Mouse (Mus musculus) bone marrow macrophage, adult 2 months (primary cell): ENCODE data around the gene Tmeff1. TPM values are rescaled to one million over a fixed set of nuclear protein-coding genes. Genes with fewer than 3 reads are reported as not detected.

ENCODE experiments used
- H3K27ac ChIP-seq: 2 replicates; pipeline ENCODE4 v1.5.1; 2012; ENCODE audit warnings: low read depth, low read length; ENCODE audit not compliant: insufficient read depth
- H3K4me1 ChIP-seq: 2 replicates; pipeline ENCODE4 v1.6.1; 2012; ENCODE audit warnings: low read length; ENCODE audit not compliant: control insufficient read depth, insufficient read depth
- H3K4me3 ChIP-seq: 2 replicates; pipeline ENCODE4 v1.5.1; 2012; ENCODE audit warnings: mild to moderate bottlenecking, low read length, moderate library complexity; ENCODE audit not compliant: insufficient read depth
- CTCF ChIP-seq: IDR thresholded peaks from 2 replicates; pipeline ENCODE4 v1.5.1; 2012; ENCODE audit warnings: low read depth, mild to moderate bottlenecking, low read length, moderate library complexity
- POLR2A ChIP-seq: IDR thresholded peaks from 2 replicates; pipeline ENCODE4 v1.6.1; 2012; ENCODE audit warnings: mild to moderate bottlenecking, low read depth, low read length, borderline replicate concordance
- polyA plus RNA-seq: library from polyadenylated mRNA; stranded (reverse); fragments of >200 nt; gene quantifications from 2 replicates; pipeline ENCODE4 v1.2.4, GENCODE M21; 2012; ENCODE audit not compliant: missing spikeins, insufficient read depth, insufficient read length

The Tmeff1 gene
- polyA plus RNA-seq, 1 experiment: 0.47 TPM

DNA sequence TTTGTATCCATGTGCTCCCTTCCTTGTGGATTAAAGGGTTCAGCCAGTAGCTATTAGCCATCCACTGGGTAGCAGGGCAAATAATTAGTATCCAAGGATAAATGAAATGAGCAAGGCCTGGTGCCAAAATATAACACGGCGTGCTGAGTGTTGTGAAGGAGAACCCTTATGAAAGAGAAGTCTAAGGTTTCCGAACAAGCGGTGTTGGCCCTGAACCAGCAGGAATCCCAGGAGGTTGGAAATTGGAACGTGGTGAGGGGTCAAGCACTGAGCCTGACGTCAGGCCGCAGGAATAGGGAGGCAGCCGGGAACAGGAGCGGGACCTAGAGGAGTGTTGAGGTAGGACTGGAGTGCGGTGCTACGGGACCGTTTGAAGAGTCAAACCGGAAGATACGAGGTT lies 25.3 kb upstream of the Tmeff1 start:
- Histone ChIP-seq H3K27ac (no peak overlapping the region), H3K4me3 (no peak overlapping the region)
- no peak for TF ChIP-seq POLR2A
- no peak for TF ChIP-seq CTCF

DNA sequence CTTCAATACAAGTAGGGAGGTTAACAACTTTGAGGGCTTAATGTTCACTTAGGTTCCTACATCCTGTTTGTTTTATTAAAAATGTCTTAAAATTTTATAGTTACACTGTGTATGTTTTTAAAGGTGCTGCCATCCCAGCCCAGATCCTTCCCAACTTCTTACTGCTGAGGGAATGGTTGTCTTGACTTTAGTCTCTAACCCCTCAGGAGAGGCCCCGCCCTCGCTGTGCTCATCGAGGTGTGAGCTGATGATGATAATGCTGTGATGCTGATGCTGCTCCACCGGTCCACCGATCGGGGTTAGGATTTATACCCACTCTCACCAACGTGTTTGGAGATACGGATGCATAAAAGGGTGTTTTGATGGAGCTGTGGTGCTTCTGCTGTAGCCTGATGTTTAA lies 23.1 kb upstream of the Tmeff1 start:
- TF ChIP-seq POLR2A (no peak), CTCF (no peak)
- Histone ChIP-seq H3K4me3 (no peak overlapping the region), H3K27ac (no peak overlapping the region), H3K4me1 (no peaks in the 10 kb centered on the region)

More for the DNA sequence above, 25.3 kb upstream of the Tmeff1 start:
- H3K4me1 ChIP-seq: no peaks in the 10 kb centered on the region

DNA sequence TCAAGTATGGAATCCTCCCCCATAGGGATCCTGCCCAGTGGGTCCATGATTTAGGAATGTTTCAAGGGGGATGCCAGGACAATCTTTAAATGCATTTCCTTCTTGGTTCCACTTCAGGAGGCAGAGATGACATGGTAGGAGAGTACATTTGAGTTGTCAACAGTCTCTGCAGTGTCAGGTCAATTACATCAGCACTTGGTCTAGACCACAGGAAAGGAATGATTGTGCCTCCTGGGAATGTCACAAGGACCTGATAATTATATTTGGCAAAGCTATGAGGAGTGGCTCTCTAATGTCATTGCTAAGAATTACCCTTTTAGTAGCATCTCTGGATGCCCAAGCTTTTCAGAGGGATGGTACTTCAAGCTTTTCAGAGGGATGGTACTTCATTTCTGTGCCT lies 20.0 kb upstream of the Tmeff1 start:
- H3K4me3 ChIP-seq: no peak overlapping the region
- no peaks in the 10 kb centered on the region for H3K4me1 ChIP-seq
- H3K27ac ChIP-seq: no peak overlapping the region
- TF ChIP-seq POLR2A (no peak), CTCF (no peak)

DNA sequence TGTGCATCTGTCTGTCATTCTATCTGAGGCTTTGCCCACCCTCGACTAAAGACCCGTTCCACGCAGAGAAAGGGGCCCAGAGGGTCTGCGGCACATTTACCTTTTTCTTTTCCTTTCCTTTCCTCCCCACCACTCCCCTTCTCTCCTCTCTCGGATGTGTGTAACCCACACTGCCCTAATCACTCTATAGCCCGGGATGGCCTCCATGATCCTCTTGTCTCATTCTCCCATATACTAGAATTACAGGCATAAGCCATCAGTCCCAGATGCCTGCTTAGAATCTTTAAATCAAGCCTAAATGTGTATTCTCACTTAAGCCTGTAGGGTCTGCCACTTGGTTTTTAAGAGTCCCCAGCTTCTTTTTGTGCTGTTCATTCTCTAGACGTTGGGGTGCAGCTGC lies 8.6 kb upstream of the Tmeff1 start:
- TF ChIP-seq CTCF (no peak), POLR2A (no peak)
- Histone ChIP-seq H3K4me3 (no peak overlapping the region), H3K4me1 (no peaks in the 10 kb centered on the region), H3K27ac (no peak overlapping the region)

DNA sequence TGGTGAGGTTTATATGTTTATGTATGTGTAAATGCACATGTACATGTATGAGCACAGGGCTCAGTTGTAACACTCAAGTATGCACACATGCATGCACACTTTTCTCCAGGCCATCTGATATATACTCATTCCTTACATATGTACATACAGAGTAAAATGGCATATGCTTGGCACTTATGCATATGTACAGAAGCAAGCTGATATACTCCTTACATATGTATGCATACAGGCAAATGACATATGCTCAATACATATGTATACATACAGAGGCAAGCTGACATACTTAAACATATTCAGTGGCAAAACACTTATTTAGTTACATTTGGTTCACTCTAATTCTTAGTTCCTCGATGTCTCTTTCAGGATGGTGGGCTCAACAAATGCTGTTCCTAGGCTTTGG lies 7.1 kb upstream of the Tmeff1 start:
- Histone ChIP-seq H3K4me3 (no peak overlapping the region), H3K4me1 (no peaks in the 10 kb centered on the region), H3K27ac (no peak overlapping the region)
- TF ChIP-seq CTCF (no peak), POLR2A (no peak)

DNA sequence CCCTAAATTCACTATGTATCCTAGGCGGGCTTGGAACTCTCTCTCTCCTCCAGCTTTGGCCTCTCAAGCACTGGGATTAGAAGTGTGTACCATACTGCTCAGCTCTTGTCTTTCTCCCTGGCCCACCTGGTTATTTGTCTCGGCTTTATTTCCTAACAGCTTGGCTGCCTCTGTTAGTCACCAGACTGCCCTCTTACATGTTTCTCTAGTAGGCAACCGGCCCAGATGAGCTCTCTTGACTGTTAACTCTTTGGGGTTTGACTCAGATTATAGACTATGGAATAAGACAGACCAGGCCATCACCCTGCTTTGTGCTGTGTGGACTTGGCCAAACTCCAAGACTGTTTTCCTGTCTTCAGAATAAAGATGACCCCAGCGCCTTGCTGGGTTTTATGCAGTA lies 6.6 kb upstream of the Tmeff1 start:
- Histone ChIP-seq H3K27ac (no peak overlapping the region), H3K4me1 (no peaks in the 10 kb centered on the region), H3K4me3 (no peak overlapping the region)
- TF ChIP-seq CTCF (no peak), POLR2A (no peak)

DNA sequence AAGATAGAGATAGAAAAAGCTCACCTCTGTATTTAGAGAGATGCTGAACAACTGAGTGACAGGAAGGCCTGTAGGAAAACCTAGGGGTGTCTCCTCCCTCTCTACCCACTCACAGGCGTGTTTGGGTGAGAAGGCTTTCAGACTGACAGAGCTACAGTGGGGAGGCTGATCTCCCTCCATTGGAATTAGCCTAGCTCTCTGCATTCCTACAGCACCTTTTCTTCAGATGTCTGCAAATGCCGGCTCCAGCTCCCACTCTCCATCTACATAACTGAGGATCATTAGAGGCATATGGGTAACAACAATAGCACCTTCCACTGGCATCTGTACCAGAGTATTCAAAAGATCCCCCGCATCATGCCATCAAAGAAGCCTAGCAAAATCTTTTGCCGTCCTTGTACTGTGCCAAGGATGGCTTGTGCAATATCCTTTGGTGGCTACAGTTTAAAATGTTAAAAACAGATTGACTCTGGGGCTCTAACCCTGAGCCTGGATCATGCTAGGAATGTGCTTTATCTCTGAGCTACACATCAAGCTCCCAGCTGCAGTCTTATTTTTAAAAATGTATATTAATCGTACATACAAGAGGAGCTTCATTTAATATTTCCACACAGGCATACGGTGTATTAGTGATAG lies 5.4 kb upstream of the Tmeff1 start:
- H3K27ac ChIP-seq: no peak overlapping the region
- TF ChIP-seq CTCF: no peak
- no peak for TF ChIP-seq POLR2A
- H3K4me1 ChIP-seq: no peaks in the 10 kb centered on the region
- H3K4me3 ChIP-seq: no peak overlapping the region

DNA sequence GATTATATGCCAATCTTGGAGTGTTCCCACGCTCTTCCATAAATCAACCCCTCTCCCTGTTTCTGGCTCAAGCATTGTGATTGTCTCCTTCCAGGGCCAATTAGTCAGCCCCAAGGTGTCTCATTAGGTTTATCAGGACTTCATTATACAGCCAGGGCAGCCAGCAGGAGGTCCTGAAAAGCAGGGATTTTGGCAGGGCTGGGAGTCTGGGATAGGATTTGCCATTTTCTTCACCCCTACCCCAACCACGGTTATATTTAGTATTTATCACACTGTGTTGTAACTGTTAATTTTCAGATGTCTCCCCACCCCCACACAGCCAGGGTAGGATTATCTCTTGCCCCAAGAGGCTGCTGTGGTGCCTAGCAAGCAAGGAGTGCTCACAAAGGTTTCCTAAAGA lies 3.8 kb upstream of the Tmeff1 start:
- TF ChIP-seq POLR2A (no peak), CTCF (no peak)
- no peak overlapping the region for H3K4me3 ChIP-seq
- H3K4me1 ChIP-seq: no peaks in the 10 kb centered on the region
- no peak overlapping the region for H3K27ac ChIP-seq

DNA sequence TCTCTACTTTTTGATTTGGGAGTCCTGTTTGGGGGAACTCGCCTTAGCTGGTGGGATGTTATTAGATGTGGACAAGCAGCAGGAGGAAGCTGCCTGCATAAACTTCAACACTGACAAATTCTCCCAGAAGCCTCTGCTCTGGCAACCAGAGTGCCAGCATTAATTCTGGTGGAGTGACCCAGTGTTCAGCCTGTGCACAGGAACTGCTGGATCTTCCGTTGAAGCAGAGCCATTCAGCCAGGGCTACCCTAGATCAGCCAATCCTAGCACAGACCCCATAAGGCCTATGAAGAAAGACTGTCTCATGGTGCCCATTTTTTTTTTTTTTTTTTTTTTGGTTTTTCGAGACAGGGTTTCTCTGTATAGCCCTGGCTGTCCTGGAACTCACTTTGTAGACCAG lies 3.0 kb upstream of the Tmeff1 start:
- Histone ChIP-seq H3K4me3 (no peak overlapping the region), H3K4me1 (no peaks in the 10 kb centered on the region), H3K27ac (no peak overlapping the region)
- TF ChIP-seq CTCF: no peak
- no peak for TF ChIP-seq POLR2A

DNA sequence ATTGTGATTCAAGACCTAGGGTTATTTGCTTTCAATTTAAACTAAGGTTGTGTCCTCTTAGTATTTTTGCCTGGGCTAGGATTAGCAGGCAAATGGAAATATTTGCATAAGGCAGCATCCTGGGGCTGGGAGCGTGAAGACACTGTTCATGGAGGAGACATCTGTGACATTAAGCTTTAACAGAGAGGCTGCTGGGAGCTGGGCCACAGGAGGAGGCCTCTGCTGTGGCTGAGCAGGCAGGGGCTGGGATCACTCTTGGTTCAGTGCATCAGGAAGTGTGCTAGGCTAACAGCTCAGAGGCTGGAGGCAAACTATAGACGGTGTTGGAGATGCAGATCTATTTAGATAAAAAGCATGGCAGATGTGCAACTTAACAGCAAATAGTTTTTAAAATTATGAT lies 2.0 kb upstream of the Tmeff1 start:
- TF ChIP-seq CTCF (no peak), POLR2A (no peak)
- H3K4me3 ChIP-seq: no peak overlapping the region
- H3K27ac ChIP-seq: no peak overlapping the region
- H3K4me1 ChIP-seq: no peaks in the 10 kb centered on the region
